Mouse (Mus musculus) kidney, postnatal 36 days (tissue): ENCODE measurements at regions not wholly inside any gene's neighbourhood (a gene's known extent, or its start where the extent isn't known, plus 50 kb on each side); places are given as distances from the start of the nearest gene placed in this dataset.

Source experiments
- DNase-seq, 2 experiments: peaks; one replicate each; pipeline ENCODE4 v3.0.0; 2021 to 2022; ENCODE audit warnings: mixed read lengths in 2 of 2

- DNase-seq = peak in 1 of 2 experiments; percentile 48
Observed at GRCm38 (mm10) chr10:95124476-95124875, 179.8 kb upstream of the Plxnc1 start.

- DNase-seq = peak; percentile 51 to 72
Observed at GRCm38 (mm10) chr10:95120007-95120406, 175.4 kb upstream of the Plxnc1 start.

GRCm38 (mm10) chr10:95118786-95119351, 174.2 kb upstream of the Plxnc1 start:
- DNase-seq = no peak

- DNase-seq = no peak
Observed at GRCm38 (mm10) chr10:95117731-95118212, 173.1 kb upstream of the Plxnc1 start.

DNA sequence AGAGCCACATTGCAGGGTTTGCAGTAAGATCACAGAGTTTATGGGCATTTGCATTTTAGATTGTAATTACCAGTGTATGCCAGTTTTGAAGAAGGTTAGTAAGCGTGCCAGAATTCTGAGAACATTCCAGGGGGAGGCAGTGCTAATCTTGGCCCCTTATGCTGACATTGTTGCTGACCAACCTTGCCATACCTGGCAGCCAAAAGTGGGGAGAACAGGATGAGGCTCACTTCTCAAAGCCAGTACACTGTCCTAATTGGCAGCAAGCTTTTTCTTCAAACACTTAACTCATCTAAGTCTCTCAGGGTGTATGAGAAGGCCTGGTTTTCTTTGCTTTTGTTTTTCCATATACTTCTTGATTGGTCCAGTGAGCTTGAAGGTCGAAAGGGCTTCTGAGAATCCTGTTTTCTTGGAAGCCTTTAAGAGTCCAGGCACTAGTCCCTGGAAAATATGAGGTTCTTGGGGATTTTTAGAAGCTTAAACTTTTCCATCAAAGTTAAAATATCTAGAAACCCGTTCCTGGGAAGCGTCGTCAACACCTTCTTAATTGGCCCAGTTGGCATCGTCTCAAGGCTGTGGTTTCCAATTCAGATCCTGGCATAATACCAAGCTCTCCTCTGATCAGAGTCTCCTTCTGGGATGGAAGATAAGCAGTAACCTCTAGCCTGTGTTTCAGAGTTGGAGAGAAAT, 172.6 kb upstream of the Plxnc1 start:
- peak; percentile 61 to 69 for DNase-seq

GRCm38 (mm10) chr10:95116579-95117011, 172.0 kb upstream of the Plxnc1 start:
- DNase-seq = no peak

GRCm38 (mm10) chr10:95112837-95113388, 168.3 kb upstream of the Plxnc1 start:
- no peak for DNase-seq

- no peak for DNase-seq
Observed at GRCm38 (mm10) chr10:95112231-95112774, 167.7 kb upstream of the Plxnc1 start.

GRCm38 (mm10) chr10:95110786-95111185, 166.2 kb upstream of the Plxnc1 start:
- no peak for DNase-seq

DNA sequence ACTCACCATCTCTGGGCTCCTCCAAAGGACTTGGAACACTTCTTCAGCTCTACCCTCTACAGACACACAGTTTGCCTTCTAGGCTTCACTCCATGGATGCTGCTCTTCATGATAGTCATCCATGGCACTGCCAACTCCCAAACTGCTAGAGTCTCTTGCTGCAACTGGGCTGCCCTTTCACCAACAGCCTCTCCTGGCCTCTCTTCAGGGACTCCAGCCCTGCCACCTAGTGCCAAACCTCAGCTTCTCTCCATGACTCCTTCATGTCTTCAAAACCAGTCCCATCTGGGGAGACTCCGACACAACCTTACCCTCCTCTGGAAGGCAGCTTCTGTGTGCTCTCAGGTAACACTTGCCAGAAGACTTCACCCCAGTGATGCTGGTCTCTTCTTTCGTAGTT, 164.9 kb upstream of the Plxnc1 start:
- no peak for DNase-seq

- no peak for DNase-seq
Observed at GRCm38 (mm10) chr10:95107532-95108251, 163.1 kb upstream of the Plxnc1 start.

- DNase-seq = peak; percentile 49 to 52
Observed at GRCm38 (mm10) chr10:95103808-95104207, 159.2 kb upstream of the Plxnc1 start.

- DNase-seq = no peak
Observed at GRCm38 (mm10) chr10:95102981-95103380, 158.3 kb upstream of the Plxnc1 start.

DNA sequence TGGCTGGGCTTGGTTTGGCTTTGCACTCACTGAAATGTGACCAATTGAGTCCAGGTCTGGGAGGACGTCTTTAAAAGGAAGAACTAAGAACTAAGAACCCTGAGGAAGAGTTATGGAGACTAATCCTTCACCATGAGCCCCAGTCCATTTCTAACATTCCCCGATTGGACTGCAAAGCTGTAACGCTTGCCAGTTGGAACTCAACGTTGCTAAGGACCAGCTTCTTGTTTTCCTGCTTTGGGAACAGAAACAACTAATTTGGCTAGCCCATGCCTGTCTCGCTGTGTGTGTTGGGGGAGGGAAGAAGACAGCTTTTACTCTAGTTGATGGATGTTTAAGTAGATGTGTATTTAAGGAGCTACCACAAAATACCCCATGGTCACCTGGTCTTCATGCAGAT, 155.3 kb upstream of the Plxnc1 start:
- DNase-seq = no peak

GRCm38 (mm10) chr10:95095847-95096246, 151.2 kb upstream of the Plxnc1 start:
- no peak for DNase-seq

GRCm38 (mm10) chr10:95094771-95095170, 150.1 kb upstream of the Plxnc1 start:
- DNase-seq = no peak

GRCm38 (mm10) chr10:95093266-95093665, 148.6 kb upstream of the Plxnc1 start:
- DNase-seq = no peak

- no peak for DNase-seq
Observed at GRCm38 (mm10) chr10:95091086-95091485, 146.5 kb upstream of the Plxnc1 start.

GRCm38 (mm10) chr10:95090641-95091040, 146.0 kb upstream of the Plxnc1 start:
- DNase-seq = no peak

DNA sequence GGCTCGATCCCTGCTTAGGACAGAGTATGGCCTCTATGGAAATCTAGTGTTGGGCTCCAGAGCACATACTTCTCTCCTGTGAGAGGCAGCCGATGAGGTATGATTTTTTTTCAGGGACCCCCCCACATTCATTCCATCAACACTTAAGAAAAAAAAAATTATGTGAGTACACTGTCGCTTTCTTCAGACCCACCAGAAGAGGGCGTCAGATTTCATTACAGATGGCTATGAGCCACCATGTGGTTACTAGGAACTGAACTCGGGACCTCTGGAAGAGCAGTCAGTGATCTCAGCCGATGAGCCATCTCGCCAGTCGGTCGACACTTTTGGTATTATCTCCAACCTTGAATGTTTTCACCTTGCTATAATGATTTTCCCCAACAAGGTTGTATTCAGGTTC, 145.4 kb upstream of the Plxnc1 start:
- no peak for DNase-seq

DNA sequence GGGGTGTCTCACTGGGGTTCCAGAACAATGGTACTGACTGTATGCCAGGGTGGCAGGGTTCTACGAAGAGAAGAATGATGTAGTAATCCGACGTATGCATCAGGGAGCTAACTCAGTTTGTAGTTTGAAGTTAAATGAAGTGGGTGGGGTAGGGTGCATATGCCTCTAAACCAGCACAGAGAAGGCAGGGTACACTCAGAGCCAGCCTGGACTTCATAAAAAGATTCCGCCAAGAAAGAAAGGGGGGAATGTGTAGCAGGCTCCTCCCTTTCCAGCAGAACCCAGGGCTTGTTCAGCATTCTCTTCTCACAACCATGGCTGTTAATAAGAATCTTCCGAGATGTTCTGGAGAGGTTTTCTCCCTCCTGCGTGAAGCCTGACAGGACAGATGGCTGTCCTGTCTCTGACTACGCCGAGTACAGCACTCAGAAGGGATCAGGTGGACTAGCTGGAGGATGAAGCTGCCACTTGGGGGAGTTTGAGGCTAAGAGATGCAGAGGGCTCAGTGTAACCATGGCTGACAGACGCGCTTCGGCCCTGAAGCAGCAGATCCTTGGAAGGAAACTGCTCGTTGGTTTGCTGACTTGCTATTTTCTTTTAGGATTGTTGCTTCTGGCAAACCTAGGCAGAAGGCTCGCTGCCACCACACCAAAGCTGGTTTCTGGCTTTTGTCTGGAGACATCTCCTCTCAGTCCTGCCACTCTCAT, 143.4 kb upstream of the Plxnc1 start:
- peak; percentile 76 to 80 for DNase-seq

- no peak for DNase-seq
Observed at GRCm38 (mm10) chr10:95086755-95087154, 142.1 kb upstream of the Plxnc1 start.
